In the genomic region with DNA sequence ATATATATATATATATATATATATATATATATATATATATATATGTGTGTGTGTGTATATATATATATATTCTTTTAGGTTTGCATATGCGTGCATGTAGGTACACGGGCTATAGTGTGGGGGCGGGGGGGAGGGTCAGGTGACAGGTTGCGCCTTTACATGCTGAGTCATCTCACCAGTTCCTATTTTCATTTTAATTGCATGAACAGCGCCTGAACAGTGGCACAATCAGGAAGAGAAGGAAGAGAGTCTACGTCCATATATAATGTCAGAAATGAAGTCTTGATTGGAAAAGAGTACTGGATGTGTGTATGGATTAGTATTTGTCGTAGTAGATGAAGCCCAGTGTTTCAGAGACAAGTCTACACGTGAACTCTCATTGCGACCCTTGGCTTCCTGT, we compare ENCODE assay signal across 24 mouse cellular contexts.
DNase-seq lines count a peak whose midpoint lies in the region; ATAC-seq and TF ChIP-seq lines count a peak whose summit lies in the region.
"Had no signal": no experiment of that assay in that cellular context is flagged by ENCODE, and none has a peak within 500 bp of the region (broad histone marks: within the 10 kb centered on the region; RNA-seq: fewer than 3 reads in every experiment).

No protein-coding gene starts in this region.

- no peak for TF ChIP-seq CTCF in forebrain, postnatal 0 days (IDR thresholded peaks at IDR 0.05; ENCODE audit: low read depth)
- TF ChIP-seq CTCF in midbrain, postnatal 0 days (IDR thresholded peaks at IDR 0.05), result no peak

- no peaks in the 10 kb centered on the region for H3K9me3 ChIP-seq in forebrain, embryonic 14.5 days (replicated peaks; ENCODE audit: control insufficient read depth, low read length)
- no peaks in the 10 kb centered on the region for H3K9me3 ChIP-seq in forebrain, postnatal 0 days (ENCODE audit: low read length)
- no peaks in the 10 kb centered on the region for H3K9me3 ChIP-seq in midbrain, embryonic 14.5 days (ENCODE audit: control insufficient read depth, low read length)
- H3K9me3 ChIP-seq in midbrain, postnatal 0 days (ENCODE audit: low read length), result no peaks in the 10 kb centered on the region
- no peaks in the 10 kb centered on the region for H3K9me3 ChIP-seq in forebrain, embryonic 15.5 days
- H3K9me3 ChIP-seq in midbrain, embryonic 16.5 days (replicated peaks; ENCODE audit: control insufficient read depth, low read length, poor library complexity, severe bottlenecking), result no peaks in the 10 kb centered on the region
- H3K9me3 ChIP-seq: heart, embryonic 13.5 days; intestine, embryonic 15.5 days; limb, embryonic 12.5 days; liver, embryonic 12.5 days; midbrain, embryonic 12.5 days had no signal

- no peak overlapping the region for H3K4me3 ChIP-seq in forebrain, embryonic 14.5 days (ENCODE audit: low read depth, low read length)
- no peak overlapping the region for H3K4me3 ChIP-seq in forebrain, postnatal 0 days (ENCODE audit: low read depth, low read length)
- H3K4me3 ChIP-seq in midbrain, embryonic 14.5 days (replicated peaks; ENCODE audit: low read depth, low read length), result no peak overlapping the region
- H3K4me3 ChIP-seq in midbrain, postnatal 0 days (ENCODE audit: low read depth, low read length), result no peak overlapping the region
- no peak overlapping the region for H3K4me3 ChIP-seq in forebrain, embryonic 15.5 days
- no peak overlapping the region for H3K4me3 ChIP-seq in midbrain, embryonic 16.5 days (ENCODE audit: low read depth, low read length)
- H3K4me3 ChIP-seq: heart, embryonic 13.5 days; intestine, embryonic 15.5 days; limb, embryonic 12.5 days; liver, embryonic 12.5 days; midbrain, embryonic 12.5 days had no signal

- no peak for ATAC-seq in forebrain, embryonic 14.5 days
- ATAC-seq in forebrain, postnatal 0 days, result no peak
- no peak for ATAC-seq in midbrain, embryonic 14.5 days (ENCODE audit: low FRiP score, low TSS enrichment)
- ATAC-seq in midbrain, postnatal 0 days (ENCODE audit: low FRiP score), result no peak
- no peak for ATAC-seq in forebrain, embryonic 15.5 days (replicated peaks)
- no peak for ATAC-seq in midbrain, embryonic 16.5 days
- ATAC-seq: intestine, embryonic 15.5 days; liver, embryonic 12.5 days had no signal

- H3K4me1 ChIP-seq in forebrain, embryonic 14.5 days (ENCODE audit: control insufficient read depth, insufficient read depth, low read length), result peaks cover 14% of the 10 kb centered on the region
- H3K4me1 ChIP-seq in forebrain, postnatal 0 days (ENCODE audit: insufficient read depth), result peaks cover 11% of the 10 kb centered on the region
- H3K4me1 ChIP-seq in midbrain, embryonic 14.5 days (ENCODE audit: control insufficient read depth, insufficient read depth, low read length), result peaks cover 13% of the 10 kb centered on the region
- peaks cover 8% of the 10 kb centered on the region; the same call in 1 of the 2 replicates for H3K4me1 ChIP-seq in midbrain, postnatal 0 days (ENCODE audit: insufficient read depth, low read length)
- H3K4me1 ChIP-seq in forebrain, embryonic 15.5 days, result peaks cover 24% of the 10 kb centered on the region
- H3K4me1 ChIP-seq in midbrain, embryonic 16.5 days (ENCODE audit: control insufficient read depth, insufficient read depth, low read length), result peaks cover 19% of the 10 kb centered on the region
- H3K4me1 ChIP-seq: liver, embryonic 12.5 days had no signal

- DNase-seq in forebrain, embryonic 14.5 days (ENCODE audit: low spot score), result no peak
- no peak for DNase-seq in forebrain, postnatal 0 days
- DNase-seq in midbrain, embryonic 14.5 days, result no peak
- DNase-seq in midbrain, postnatal 0 days (ENCODE audit: low spot score), result no peak
- DNase-seq in testis, postnatal 14 days (ENCODE audit: low spot score), result no peak
- DNase-seq in frontal cortex, postnatal 36 days (ENCODE audit: low spot score in 2 of 2), result no peak
- DNase-seq: adrenal gland, adult 8-10 months; cerebellum, adult 8-10 months; gastrocnemius, postnatal 10 days; heart, adult 18-20 months; heart, postnatal 36 days; kidney, postnatal 36 days; lung, adult 2 months; lung, postnatal 36 days; right cerebral cortex, postnatal 14 days; spleen, adult 18-20 months; thymus, adult 2 months had no signal

- H3K27me3 ChIP-seq in forebrain, embryonic 14.5 days (replicated peaks; ENCODE audit: control insufficient read depth, insufficient read depth, low read length), result no peaks in the 10 kb centered on the region
- no peaks in the 10 kb centered on the region for H3K27me3 ChIP-seq in forebrain, postnatal 0 days (ENCODE audit: insufficient read depth, low read length)
- H3K27me3 ChIP-seq in midbrain, embryonic 14.5 days (ENCODE audit: control insufficient read depth, insufficient read depth, low read length), result no peaks in the 10 kb centered on the region
- no peaks in the 10 kb centered on the region for H3K27me3 ChIP-seq in midbrain, postnatal 0 days (ENCODE audit: insufficient read depth, low read length)
- no peaks in the 10 kb centered on the region for H3K27me3 ChIP-seq in forebrain, embryonic 15.5 days
- no peaks in the 10 kb centered on the region for H3K27me3 ChIP-seq in midbrain, embryonic 16.5 days (ENCODE audit: control insufficient read depth, insufficient read depth, low read depth, low read length)
- H3K27me3 ChIP-seq: heart, embryonic 13.5 days; intestine, embryonic 15.5 days; limb, embryonic 12.5 days; liver, embryonic 12.5 days; midbrain, embryonic 12.5 days had no signal

- no peak overlapping the region for H3K9ac ChIP-seq in forebrain, embryonic 14.5 days (ENCODE audit: low read length)
- no peak overlapping the region for H3K9ac ChIP-seq in forebrain, postnatal 0 days
- H3K9ac ChIP-seq in midbrain, embryonic 14.5 days (replicated peaks; ENCODE audit: low read length), result no peak overlapping the region
- H3K9ac ChIP-seq in midbrain, postnatal 0 days (replicated peaks; ENCODE audit: low read length, poor library complexity, severe bottlenecking), result no peak overlapping the region
- H3K9ac ChIP-seq in forebrain, embryonic 15.5 days (replicated peaks), result no peak overlapping the region
- no peak overlapping the region for H3K9ac ChIP-seq in midbrain, embryonic 16.5 days (ENCODE audit: low read depth, low read length)
- H3K9ac ChIP-seq: heart, embryonic 13.5 days; intestine, embryonic 15.5 days; limb, embryonic 12.5 days; liver, embryonic 12.5 days; midbrain, embryonic 12.5 days had no signal

- WGBS in forebrain, embryonic 14.5 days, result 94% methylated on average over 9 of the region's 9 CpGs
- WGBS in forebrain, postnatal 0 days, result 91% methylated on average over 9 of the region's 9 CpGs
- 94% methylated on average over 9 of the region's 9 CpGs for WGBS in midbrain, embryonic 14.5 days
- WGBS in midbrain, postnatal 0 days, result 93% methylated on average over 9 of the region's 9 CpGs
- 93% methylated on average over 9 of the region's 9 CpGs for WGBS in forebrain, embryonic 15.5 days
- WGBS in midbrain, embryonic 16.5 days, result 94% methylated on average over 9 of the region's 9 CpGs

- peak overlapping the region; percentile 90; the same call in 1 of the 2 replicates for H3K27ac ChIP-seq in forebrain, embryonic 14.5 days (ENCODE audit: low read depth, low read length)
- H3K27ac ChIP-seq in forebrain, postnatal 0 days (ENCODE audit: low read depth, low read length), result no peak overlapping the region; the same call in 1 of the 2 replicates
- H3K27ac ChIP-seq in midbrain, embryonic 14.5 days (replicated peaks; ENCODE audit: low read depth, low read length), result peak overlapping the region; percentile 85
- no peak overlapping the region for H3K27ac ChIP-seq in midbrain, postnatal 0 days (ENCODE audit: low read depth, low read length)
- H3K27ac ChIP-seq in forebrain, embryonic 15.5 days (replicated peaks), result peak overlapping the region; percentile 94
- H3K27ac ChIP-seq in midbrain, embryonic 16.5 days (ENCODE audit: low read length), result peak overlapping the region; percentile 82
- H3K27ac ChIP-seq: intestine, embryonic 15.5 days; liver, embryonic 12.5 days had no signal

- no peak overlapping the region for H3K4me2 ChIP-seq in forebrain, embryonic 14.5 days (ENCODE audit: low read length)
- H3K4me2 ChIP-seq in forebrain, postnatal 0 days (ENCODE audit: low read depth), result no peak overlapping the region
- H3K4me2 ChIP-seq in midbrain, embryonic 14.5 days (ENCODE audit: low read length), result no peak overlapping the region
- H3K4me2 ChIP-seq in midbrain, postnatal 0 days (ENCODE audit: low read depth, low read length, poor library complexity, severe bottlenecking), result no peak overlapping the region
- no peak overlapping the region for H3K4me2 ChIP-seq in forebrain, embryonic 15.5 days (replicated peaks)
- H3K4me2 ChIP-seq in midbrain, embryonic 16.5 days (ENCODE audit: low read length), result no peak overlapping the region
- H3K4me2 ChIP-seq: heart, embryonic 13.5 days; intestine, embryonic 15.5 days; limb, embryonic 12.5 days; liver, embryonic 12.5 days; midbrain, embryonic 12.5 days had no signal

- no peaks in the 10 kb centered on the region for H3K36me3 ChIP-seq in forebrain, embryonic 14.5 days (ENCODE audit: control insufficient read depth, insufficient read depth, low read length)
- H3K36me3 ChIP-seq in forebrain, postnatal 0 days (ENCODE audit: insufficient read depth), result peaks cover 4% of the 10 kb centered on the region
- no peaks in the 10 kb centered on the region for H3K36me3 ChIP-seq in midbrain, embryonic 14.5 days (ENCODE audit: control insufficient read depth, insufficient read depth, low read length)
- H3K36me3 ChIP-seq in midbrain, postnatal 0 days (ENCODE audit: insufficient read depth, low read length), result no peaks in the 10 kb centered on the region
- no peaks in the 10 kb centered on the region for H3K36me3 ChIP-seq in forebrain, embryonic 15.5 days
- H3K36me3 ChIP-seq in midbrain, embryonic 16.5 days (ENCODE audit: control insufficient read depth, insufficient read depth, low read length), result no peaks in the 10 kb centered on the region
- H3K36me3 ChIP-seq: intestine, embryonic 15.5 days; limb, embryonic 12.5 days; liver, embryonic 12.5 days; midbrain, embryonic 12.5 days had no signal

Comparison
In these comparisons a context has a peak if more than half of its experiments do, and no peak if none do; other contexts are left out.
1. H3K27ac ChIP-seq: peak in forebrain, embryonic 14.5 days (single experiment), midbrain, embryonic 14.5 days (single experiment), forebrain, embryonic 15.5 days (single experiment) and midbrain, embryonic 16.5 days (single experiment); none in forebrain, postnatal 0 days (single experiment) and midbrain, postnatal 0 days (single experiment).